Mouse (Mus musculus) liver, embryonic 14.5 days (tissue): ENCODE measurements at regions not wholly inside any gene's neighbourhood (a gene's known extent, or its start where the extent isn't known, plus 50 kb on each side); places are given as distances from the start of the nearest gene placed in this dataset.

Experiments used
- ATAC-seq: fragments of 200-750 bp; cut with Nextera tagmentation; 2 replicates; pipeline ENCODE4 v1.8.0; 2017; ENCODE audit warnings: moderate number of reproducible peaks, mild to moderate bottlenecking, moderate library complexity; ENCODE audit not compliant: insufficient read depth
- DNase-seq, 3 experiments: peaks; one replicate each; pipeline ENCODE4 v3.0.0-alpha.2; 2012 to 2013; ENCODE audit warnings: low read depth in 3 of 3, low spot score in 3 of 3
- H3K27ac ChIP-seq: fragments of 300-500 bp; sonication (generic); 2 replicates; pipeline ENCODE4 v1.5.1; 2014; ENCODE audit warnings: moderate library complexity, mild to moderate bottlenecking, control low read depth, inconsistent platforms
- H3K27me3 ChIP-seq: fragments of 300-500 bp; sonication (generic); 2 replicates; pipeline ENCODE4 v1.6.1; 2014; ENCODE audit warnings: mild to moderate bottlenecking, low read length, moderate library complexity; ENCODE audit not compliant: control insufficient read depth, insufficient read depth
- H3K36me3 ChIP-seq: fragments of 300-500 bp; sonication (generic); replicated peaks from 2 replicates; pipeline ENCODE4 v1.6.1; 2014; ENCODE audit warnings: low read depth; ENCODE audit not compliant: control insufficient read depth, insufficient read depth
- H3K4me1 ChIP-seq, 2 experiments: fragments of 200-500 bp in 1 of 2; fragments of 300-500 bp in 1 of 2; sonication (generic) in 1 of 2; replicated peaks; 2 replicates each; pipeline ENCODE4 v1.6.1; 2012 to 2014; ENCODE audit warnings: antibody characterized with exemption in 1 of 2, inconsistent platforms in 1 of 2, low read length in 1 of 2; ENCODE audit not compliant: control insufficient read depth in 2 of 2, insufficient read depth in 2 of 2
- H3K4me2 ChIP-seq: fragments of 300-500 bp; sonication (generic); 2 replicates; pipeline ENCODE4 v1.6.1; 2014; ENCODE audit warnings: low read depth, mild to moderate bottlenecking, control low read depth, moderate library complexity
- H3K4me3 ChIP-seq, 2 experiments: fragments of 200-500 bp in 1 of 2; fragments of 300-500 bp in 1 of 2; sonication (generic) in 1 of 2; 2 replicates each; pipeline ENCODE4 v1.5.1; 2012 to 2014; ENCODE audit warnings: low read depth in 2 of 2, low read length in 2 of 2, mild to moderate bottlenecking in 2 of 2, control low read depth in 1 of 2, inconsistent platforms in 1 of 2, moderate library complexity in 1 of 2; ENCODE audit not compliant: insufficient read depth in 1 of 2
- H3K9ac ChIP-seq: fragments of 300-500 bp; sonication (generic); replicated peaks from 2 replicates; pipeline ENCODE4 v1.6.1; 2014; ENCODE audit warnings: mild to moderate bottlenecking, control low read depth, moderate library complexity
- H3K9me3 ChIP-seq: fragments of 300-500 bp; sonication (generic); 2 replicates; pipeline ENCODE4 v1.6.1; 2016; ENCODE audit warnings: low read length, mixed read lengths; ENCODE audit not compliant: control insufficient read depth
- CTCF ChIP-seq: IDR thresholded peaks from 2 replicates; pipeline ENCODE4 v1.5.1; 2016; ENCODE audit warnings: antibody characterized with exemption, low read depth, control low read depth
- EP300 ChIP-seq: IDR thresholded peaks from 2 replicates; pipeline ENCODE4 v1.6.1; 2016; ENCODE audit warnings: antibody characterized with exemption, low read depth
- WGBS: fragments of 180-500 bp; shearing (Covaris S2); extraction: QIAGEN DNeasy Blood & Tissue Kit; methylation state at CpG from one replicate; pipeline ENCODE4 v1.1.7; 2014; ENCODE audit not compliant: insufficient replicate concordance; 5-methylcytosine and 5-hydroxymethylcytosine counted together

DNA sequence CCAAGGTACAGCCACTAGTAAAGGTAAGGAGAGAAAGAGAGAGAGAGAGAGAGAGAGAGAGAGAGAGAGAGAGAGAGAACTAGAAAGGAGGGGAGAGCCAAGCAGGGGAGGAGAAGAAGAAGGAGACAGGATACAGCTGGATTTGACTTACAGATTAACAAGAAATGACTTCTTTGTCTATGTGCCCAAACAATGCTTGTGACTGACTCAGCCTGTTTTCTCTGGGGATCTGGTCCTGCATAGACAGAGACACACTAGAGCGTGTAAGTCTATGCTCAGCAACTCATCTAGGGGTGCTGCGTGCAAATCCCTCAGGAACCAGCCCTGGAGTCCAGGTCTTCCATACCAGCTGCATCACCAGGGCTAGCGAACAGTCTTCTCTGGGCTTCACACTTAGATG is 66.3 kb upstream of the Ptpn1 start:
- H3K9ac ChIP-seq, result no peak overlapping the region
- no peak overlapping the region for H3K4me2 ChIP-seq
- ATAC-seq, result no peak
- H3K4me3 ChIP-seq, result no peak overlapping the region
- no peaks in the 10 kb centered on the region; a peak in 1 of 4 replicates for H3K4me1 ChIP-seq
- no peak overlapping the region for H3K27ac ChIP-seq
- 76% methylated on average over 3 of the region's 3 CpGs for WGBS
- no peaks in the 10 kb centered on the region for H3K27me3 ChIP-seq
- no peaks in the 10 kb centered on the region for H3K36me3 ChIP-seq
- TF ChIP-seq EP300 (no peak), CTCF (no peak)
- no peaks in the 10 kb centered on the region for H3K9me3 ChIP-seq
- DNase-seq, result no peak

DNA sequence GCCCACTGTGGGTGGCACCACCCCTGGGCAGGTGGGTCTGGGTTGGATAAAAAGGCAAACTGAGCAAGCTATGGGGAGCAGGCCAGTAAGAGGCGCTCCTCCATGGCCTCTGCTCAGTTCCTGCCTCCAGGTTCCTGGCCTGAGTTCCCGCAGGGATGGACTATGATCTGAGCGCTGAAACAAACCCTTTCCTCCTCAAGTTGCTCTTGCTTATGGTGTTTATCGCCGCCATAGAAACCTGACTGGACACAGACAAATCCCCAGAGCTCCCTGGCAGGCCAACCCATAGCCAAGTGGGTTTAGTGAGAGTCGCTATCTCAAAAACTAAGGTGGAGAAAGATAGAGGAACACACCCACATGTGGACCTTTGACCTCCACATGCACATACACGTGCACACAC is 67.2 kb upstream of the Ptpn1 start:
- H3K9me3 ChIP-seq, result no peaks in the 10 kb centered on the region
- no peak overlapping the region for H3K4me2 ChIP-seq
- no peak overlapping the region for H3K27ac ChIP-seq
- 63% methylated on average over 7 of the region's 7 CpGs for WGBS
- H3K4me3 ChIP-seq, result no peak overlapping the region
- H3K4me1 ChIP-seq, result no peaks in the 10 kb centered on the region; a peak in 1 of 4 replicates
- no peaks in the 10 kb centered on the region for H3K27me3 ChIP-seq
- ATAC-seq (no peak), DNase-seq (no peak)
- H3K36me3 ChIP-seq, result no peaks in the 10 kb centered on the region
- no peak overlapping the region for H3K9ac ChIP-seq
- no peak for TF ChIP-seq CTCF

DNA sequence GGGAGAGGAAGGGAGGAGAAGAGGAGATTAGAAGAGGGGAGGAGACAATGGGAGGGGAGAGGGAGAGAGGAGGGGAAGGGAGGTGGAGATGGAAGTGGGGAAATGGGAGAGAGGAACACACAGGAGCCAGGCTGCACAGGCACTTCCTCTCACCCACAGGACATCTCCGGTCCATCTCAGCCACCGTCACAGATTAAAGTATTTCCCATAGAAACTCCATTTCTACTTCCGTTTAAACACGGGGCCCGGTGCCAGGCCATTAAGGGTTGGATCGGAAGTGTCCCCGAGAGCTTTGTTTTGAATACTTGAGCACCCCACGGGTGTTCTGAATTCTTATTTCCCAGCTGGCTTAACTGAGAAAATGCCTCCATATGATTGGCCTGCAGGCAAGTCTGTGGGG is 67.6 kb upstream of the Ptpn1 start:
- H3K27me3 ChIP-seq, result no peaks in the 10 kb centered on the region
- H3K9me3 ChIP-seq, result no peaks in the 10 kb centered on the region
- WGBS, result 20% methylated on average over 8 of the region's 8 CpGs
- TF ChIP-seq CTCF (no peak), EP300 (no peak)
- no peaks in the 10 kb centered on the region for H3K36me3 ChIP-seq
- no peak overlapping the region for H3K27ac ChIP-seq
- DNase-seq (no peak), ATAC-seq (no peak)
- no peak overlapping the region for H3K9ac ChIP-seq
- no peaks in the 10 kb centered on the region; a peak in 1 of 4 replicates for H3K4me1 ChIP-seq
- H3K4me2 ChIP-seq, result no peak overlapping the region
- H3K4me3 ChIP-seq, result no peak overlapping the region

DNA sequence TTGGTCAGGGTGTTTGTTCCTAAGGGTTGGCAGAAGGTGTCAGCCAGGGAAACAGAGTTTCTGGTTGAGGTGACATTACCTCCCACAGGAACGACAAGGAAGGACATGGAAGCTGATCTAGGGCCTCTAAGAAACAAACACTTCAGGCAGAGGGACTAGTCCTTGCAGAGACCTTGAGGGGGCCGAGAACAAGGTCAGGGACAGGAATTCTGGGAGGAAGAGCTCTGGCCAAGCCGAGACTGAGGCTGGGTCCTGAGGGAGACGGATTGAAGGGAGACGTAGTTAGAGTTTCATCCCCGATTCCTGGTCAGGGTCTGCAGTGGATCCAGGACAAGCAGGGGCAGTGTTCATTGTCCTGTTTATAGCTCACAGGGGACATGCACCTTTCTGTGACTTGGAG is 68.2 kb upstream of the Ptpn1 start:
- H3K4me1 ChIP-seq, result no peaks in the 10 kb centered on the region; a peak in 1 of 4 replicates
- H3K36me3 ChIP-seq, result no peaks in the 10 kb centered on the region
- no peak for ATAC-seq
- no peak for TF ChIP-seq CTCF
- no peak for TF ChIP-seq EP300
- H3K4me2 ChIP-seq, result no peak overlapping the region
- H3K9ac ChIP-seq, result no peak overlapping the region
- WGBS, result 59% methylated on average over 6 of the region's 6 CpGs
- DNase-seq, result no peak
- no peak overlapping the region for H3K27ac ChIP-seq
- H3K4me3 ChIP-seq, result no peak overlapping the region
- no peaks in the 10 kb centered on the region for H3K9me3 ChIP-seq
- H3K27me3 ChIP-seq, result no peaks in the 10 kb centered on the region

DNA sequence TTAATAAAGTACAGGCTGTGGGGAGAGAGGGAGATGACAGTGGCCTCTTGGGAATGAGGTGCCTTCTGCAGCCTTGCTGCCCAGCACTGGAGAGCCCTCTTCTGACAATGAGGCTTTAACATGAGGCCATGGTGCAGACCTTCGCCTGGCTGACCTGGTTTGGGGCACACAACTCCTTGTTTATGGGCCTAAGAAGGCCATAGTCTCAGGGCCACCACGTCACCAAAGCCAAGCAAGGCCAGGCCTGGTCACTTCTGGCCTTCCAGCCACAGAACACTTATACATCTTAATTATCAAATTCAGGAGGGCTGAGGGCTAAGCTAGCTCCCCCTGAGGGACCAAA is 70.7 kb upstream of the Ptpn1 start:
- no peak overlapping the region for H3K4me2 ChIP-seq
- DNase-seq, result no peak
- H3K9ac ChIP-seq, result no peak overlapping the region
- WGBS, result 61% methylated on average over 2 of the region's 2 CpGs
- no peaks in the 10 kb centered on the region for H3K27me3 ChIP-seq
- TF ChIP-seq EP300, result no peak
- TF ChIP-seq CTCF, result no peak
- H3K27ac ChIP-seq, result no peak overlapping the region
- H3K4me3 ChIP-seq, result no peak overlapping the region
- H3K9me3 ChIP-seq, result no peaks in the 10 kb centered on the region
- ATAC-seq, result no peak
- H3K36me3 ChIP-seq, result no peaks in the 10 kb centered on the region
- peaks cover 0 to 5% of the 10 kb centered on the region in 2 experiments; a peak in 1 of 4 replicates for H3K4me1 ChIP-seq
